Mouse (Mus musculus): ENCODE data around the gene Vps18.
A peak's percentile ranks its signal among the peaks of the same experiment; 100 is the strongest.

DNA sequence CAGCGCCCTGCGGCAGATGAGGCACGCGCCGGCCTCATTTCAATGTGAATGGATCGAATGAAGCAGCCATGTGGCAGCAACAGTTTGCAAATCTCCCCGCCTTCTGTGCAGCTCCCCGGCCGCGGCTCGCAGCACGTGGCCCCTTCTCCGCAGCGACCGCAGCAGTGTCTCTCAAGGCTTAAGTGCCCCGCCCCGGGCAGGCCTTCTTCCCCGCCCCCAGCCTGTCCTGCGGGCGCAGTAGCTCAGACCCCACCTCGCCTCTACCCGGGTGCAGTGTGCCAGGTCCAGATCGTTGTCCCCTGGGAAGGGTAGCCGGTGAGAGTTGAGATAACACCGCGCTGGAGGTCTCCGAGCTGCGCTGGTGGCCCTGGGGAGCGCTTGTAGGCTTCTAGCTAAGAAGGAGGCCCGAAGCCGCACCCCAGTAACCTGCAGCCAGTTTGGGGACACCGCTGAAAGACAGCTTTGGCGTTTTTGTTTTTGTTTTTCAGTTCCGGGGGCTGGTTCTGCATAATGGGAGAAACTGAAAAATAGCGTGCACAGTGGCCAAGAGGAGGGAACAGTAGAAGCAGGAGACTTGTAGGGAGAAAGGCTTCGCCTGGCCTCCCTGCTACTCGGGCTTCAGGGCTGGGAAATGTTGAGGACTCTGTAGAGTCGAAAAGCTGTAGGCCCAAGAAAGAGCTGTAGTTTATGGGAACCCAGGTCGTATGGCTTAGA lies 34.2 kb downstream of the Vps18 start:
- peak; percentile 86 for TF ChIP-seq MAFK (IDR thresholded peaks at IDR 0.05; ENCODE audit: insufficient read depth, low read depth, low read length)
- TF ChIP-seq ZC3H11A (IDR thresholded peaks at IDR 0.05; ENCODE audit: borderline replicate concordance, low read depth, low read length) = no peak
